In genomic region chr10:43943736-43944135, GRCm38 (mm10) we compare ENCODE assay signal across 15 mouse cellular contexts. TPM values are rescaled to one million over a fixed set of nuclear protein-coding genes. Genes with fewer than 3 reads are reported as not detected.
DNase-seq lines count a peak whose midpoint lies in the region; ATAC-seq and TF ChIP-seq lines count a peak whose summit lies in the region.
"Had no signal": no experiment of that assay in that cellular context is flagged by ENCODE, and none has a peak within 500 bp of the region (broad histone marks: within the 10 kb centered on the region; RNA-seq: fewer than 3 reads in every experiment).

No protein-coding gene starts in this region.

- DNase-seq in kidney, adult 2 months = peak; percentile 60
- no peak for DNase-seq in kidney, postnatal 10 days
- no peak for DNase-seq in midbrain, embryonic 11.5 days (ENCODE audit: low spot score, missing footprints)
- no peak for DNase-seq in midbrain, postnatal 0 days (ENCODE audit: low spot score)
- DNase-seq in embryonic facial prominence, embryonic 10.5 days (ENCODE audit: low spot score) = no peak
- DNase-seq: cerebellum, adult 11 months; forebrain, postnatal 0 days; gastrocnemius, postnatal 10 days; heart, postnatal 36 days; lung, adult 2 months; thymus, postnatal 36 days had no signal

- no peak overlapping the region for H3K9ac ChIP-seq in midbrain, embryonic 11.5 days (ENCODE audit: low read length)
- no peak overlapping the region for H3K9ac ChIP-seq in midbrain, embryonic 15.5 days
- no peak overlapping the region for H3K9ac ChIP-seq in midbrain, postnatal 0 days (replicated peaks; ENCODE audit: low read length, poor library complexity, severe bottlenecking)
- H3K9ac ChIP-seq in intestine, embryonic 16.5 days (ENCODE audit: low read depth, low read length) = no peak overlapping the region
- H3K9ac ChIP-seq: forebrain, postnatal 0 days; midbrain, embryonic 12.5 days had no signal

- no peaks in the 10 kb centered on the region for H3K36me3 ChIP-seq in kidney, adult 2 months (ENCODE audit: control insufficient read depth, insufficient read depth, low read length)
- H3K36me3 ChIP-seq in midbrain, embryonic 11.5 days (ENCODE audit: control insufficient read depth, insufficient read depth, low read length) = no peaks in the 10 kb centered on the region
- H3K36me3 ChIP-seq in midbrain, embryonic 15.5 days (replicated peaks) = no peaks in the 10 kb centered on the region
- H3K36me3 ChIP-seq in midbrain, postnatal 0 days (ENCODE audit: insufficient read depth, low read length) = peaks cover 2% of the 10 kb centered on the region; the same call in 1 of the 2 replicates
- H3K36me3 ChIP-seq in intestine, embryonic 16.5 days (ENCODE audit: control insufficient read depth, insufficient read depth, low read length) = no peaks in the 10 kb centered on the region
- peaks cover 32% of the 10 kb centered on the region for H3K36me3 ChIP-seq in embryonic facial prominence, embryonic 10.5 days (replicated peaks)
- H3K36me3 ChIP-seq: midbrain, embryonic 12.5 days had no signal

- TF ChIP-seq CTCF in kidney, adult 2 months (conservative IDR thresholded peaks at IDR 0.05; ENCODE audit: insufficient read depth, insufficient read length, low read depth, low read length) = no peak
- 0 out of 2 replicates have a peak, but pooled peaks have one; percentile 16 for TF ChIP-seq CTCF in midbrain, postnatal 0 days (IDR thresholded peaks at IDR 0.05)

- H3K4me2 ChIP-seq in midbrain, embryonic 11.5 days = no peak overlapping the region
- no peak overlapping the region for H3K4me2 ChIP-seq in midbrain, embryonic 15.5 days
- no peak overlapping the region for H3K4me2 ChIP-seq in midbrain, postnatal 0 days (ENCODE audit: low read depth, low read length, poor library complexity, severe bottlenecking)
- H3K4me2 ChIP-seq in intestine, embryonic 16.5 days (ENCODE audit: low read depth, low read length) = no peak overlapping the region
- H3K4me2 ChIP-seq: midbrain, embryonic 12.5 days had no signal

- no peak overlapping the region for H3K27ac ChIP-seq in kidney, adult 2 months (ENCODE audit: insufficient read depth, low read depth, low read length)
- no peak overlapping the region for H3K27ac ChIP-seq in midbrain, embryonic 11.5 days (ENCODE audit: low read depth, low read length)
- H3K27ac ChIP-seq in midbrain, embryonic 15.5 days = no peak overlapping the region
- H3K27ac ChIP-seq in midbrain, postnatal 0 days (ENCODE audit: low read depth, low read length) = no peak overlapping the region
- H3K27ac ChIP-seq in intestine, embryonic 16.5 days (ENCODE audit: low read length) = no peak overlapping the region
- H3K27ac ChIP-seq in embryonic facial prominence, embryonic 10.5 days (replicated peaks) = no peak overlapping the region
- H3K27ac ChIP-seq: midbrain, embryonic 12.5 days had no signal

- peaks cover 17% of the 10 kb centered on the region for H3K4me1 ChIP-seq in kidney, adult 2 months (ENCODE audit: control insufficient read depth, insufficient read depth, low read length)
- peaks cover 3% of the 10 kb centered on the region; the same call in 1 of the 2 replicates for H3K4me1 ChIP-seq in midbrain, embryonic 11.5 days (ENCODE audit: control insufficient read depth, insufficient read depth, low read length)
- H3K4me1 ChIP-seq in midbrain, embryonic 15.5 days = peaks cover 9% of the 10 kb centered on the region
- no peaks in the 10 kb centered on the region for H3K4me1 ChIP-seq in midbrain, postnatal 0 days (ENCODE audit: insufficient read depth, low read length)
- H3K4me1 ChIP-seq in intestine, embryonic 16.5 days (ENCODE audit: control insufficient read depth, insufficient read depth, low read length) = no peaks in the 10 kb centered on the region
- peaks cover 7% of the 10 kb centered on the region for H3K4me1 ChIP-seq in embryonic facial prominence, embryonic 10.5 days

- H3K4me3 ChIP-seq in kidney, adult 2 months (ENCODE audit: insufficient read depth, low read depth, low read length) = no peak overlapping the region
- no peak overlapping the region for H3K4me3 ChIP-seq in midbrain, embryonic 11.5 days (ENCODE audit: low read depth, low read length)
- no peak overlapping the region for H3K4me3 ChIP-seq in midbrain, embryonic 15.5 days
- no peak overlapping the region for H3K4me3 ChIP-seq in midbrain, postnatal 0 days (ENCODE audit: low read depth, low read length)
- H3K4me3 ChIP-seq in intestine, embryonic 16.5 days (ENCODE audit: low read length) = no peak overlapping the region
- H3K4me3 ChIP-seq in embryonic facial prominence, embryonic 10.5 days = no peak overlapping the region
- H3K4me3 ChIP-seq: midbrain, embryonic 12.5 days had no signal

- WGBS in kidney, adult 2 months = 46% methylated on average over 4 of the region's 4 CpGs
- WGBS in midbrain, embryonic 11.5 days = 32% methylated on average over 4 of the region's 4 CpGs
- 19% methylated on average over 4 of the region's 4 CpGs for WGBS in midbrain, embryonic 15.5 days
- 35% methylated on average over 4 of the region's 4 CpGs for WGBS in midbrain, postnatal 0 days
- WGBS in intestine, embryonic 16.5 days = 71% methylated on average over 4 of the region's 4 CpGs
- 81% methylated on average over 4 of the region's 4 CpGs for WGBS in embryonic facial prominence, embryonic 10.5 days

- no peak for TF ChIP-seq POLR2A in kidney, adult 2 months (IDR thresholded peaks at IDR 0.05; ENCODE audit: low read depth, low read length)

- H3K9me3 ChIP-seq in midbrain, embryonic 11.5 days (ENCODE audit: control insufficient read depth, low read length) = no peaks in the 10 kb centered on the region
- no peaks in the 10 kb centered on the region for H3K9me3 ChIP-seq in midbrain, embryonic 15.5 days
- H3K9me3 ChIP-seq in midbrain, postnatal 0 days (ENCODE audit: low read length) = no peaks in the 10 kb centered on the region
- H3K9me3 ChIP-seq in intestine, embryonic 16.5 days (ENCODE audit: control insufficient read depth, low read length) = no peaks in the 10 kb centered on the region
- H3K9me3 ChIP-seq in embryonic facial prominence, embryonic 10.5 days = no peaks in the 10 kb centered on the region
- H3K9me3 ChIP-seq: midbrain, embryonic 12.5 days had no signal

- no peaks in the 10 kb centered on the region for H3K27me3 ChIP-seq in kidney, adult 2 months (replicated peaks; ENCODE audit: control insufficient read depth, insufficient read depth, low read length)
- H3K27me3 ChIP-seq in midbrain, embryonic 11.5 days (ENCODE audit: control insufficient read depth, insufficient read depth, low read length) = no peaks in the 10 kb centered on the region
- H3K27me3 ChIP-seq in midbrain, embryonic 15.5 days (replicated peaks) = no peaks in the 10 kb centered on the region
- no peaks in the 10 kb centered on the region for H3K27me3 ChIP-seq in midbrain, postnatal 0 days (ENCODE audit: insufficient read depth, low read length)
- no peaks in the 10 kb centered on the region for H3K27me3 ChIP-seq in intestine, embryonic 16.5 days (replicated peaks; ENCODE audit: control insufficient read depth, insufficient read depth, low read length)
- H3K27me3 ChIP-seq in embryonic facial prominence, embryonic 10.5 days (replicated peaks; ENCODE audit: low read depth, poor library complexity, severe bottlenecking) = no peaks in the 10 kb centered on the region
- H3K27me3 ChIP-seq: midbrain, embryonic 12.5 days had no signal

- peak; percentile 54; the same call in 1 of the 2 replicates for ATAC-seq in midbrain, embryonic 11.5 days (ENCODE audit: low FRiP score)
- no peak for ATAC-seq in midbrain, embryonic 15.5 days (replicated peaks)
- ATAC-seq in common myeloid progenitor, adult 5-6 weeks (replicated peaks; ENCODE audit: low read depth, poor library complexity, severe bottlenecking) = peak; percentile 45
- ATAC-seq in midbrain, postnatal 0 days (ENCODE audit: low FRiP score) = no peak
- ATAC-seq in intestine, embryonic 16.5 days = no peak
- ATAC-seq: forebrain, postnatal 0 days had no signal

RNA-seq across cellular contexts. Expression of gene Rtn4ip1, which starts 42.1 kb away (rescaled TPM):
- 29.9 and 34.8 TPM in 2 replicates for polyA plus RNA-seq in kidney, adult 2 months (2012; rRNA removed)
- 18.8 and 20.1 TPM in 2 replicates for polyA plus RNA-seq in midbrain, embryonic 11.5 days (2014; fragmentation: Nextera tagmentation; extraction: Ambion mirVana)
- polyA plus RNA-seq in midbrain, embryonic 15.5 days (2015; fragmentation: Nextera tagmentation; extraction: Ambion mirVana) = 15.0 and 16.0 TPM in 2 replicates
- total RNA-seq in common myeloid progenitor, adult 5-6 weeks (2017) = 9.5 and 14.0 TPM in 2 replicates
- 3.7 and 6.2 TPM in 2 replicates for total RNA-seq in midbrain, postnatal 0 days (2014; rRNA removed)
- polyA plus RNA-seq in midbrain, postnatal 0 days (2015; fragmentation: Nextera tagmentation; extraction: Ambion mirVana) = 8.9 and 10.4 TPM in 2 replicates
- polyA plus RNA-seq in intestine, embryonic 16.5 days (2015; fragmentation: Nextera tagmentation; extraction: Ambion mirVana) = 18.6 and 19.4 TPM in 2 replicates
- 19.5 and 21.1 TPM in 2 replicates for polyA plus RNA-seq in embryonic facial prominence, embryonic 10.5 days (2016; fragmentation: Nextera tagmentation; extraction: Ambion mirVana)

RNA-seq across cellular contexts. Expression of gene Qrsl1, which starts 42.2 kb away (rescaled TPM):
- polyA plus RNA-seq in kidney, adult 2 months (2012; rRNA removed) = 15.1 and 17.2 TPM in 2 replicates
- polyA plus RNA-seq in midbrain, embryonic 11.5 days (2014; fragmentation: Nextera tagmentation; extraction: Ambion mirVana) = 26.0 and 30.0 TPM in 2 replicates
- 22.1 and 23.5 TPM in 2 replicates for polyA plus RNA-seq in midbrain, embryonic 15.5 days (2015; fragmentation: Nextera tagmentation; extraction: Ambion mirVana)
- 8.7 and 14.9 TPM in 2 replicates for total RNA-seq in common myeloid progenitor, adult 5-6 weeks (2017)
- 15.3 and 17.9 TPM in 2 replicates for total RNA-seq in midbrain, postnatal 0 days (2014; rRNA removed)
- 18.2 and 19.1 TPM in 2 replicates for polyA plus RNA-seq in midbrain, postnatal 0 days (2015; fragmentation: Nextera tagmentation; extraction: Ambion mirVana)
- polyA plus RNA-seq in intestine, embryonic 16.5 days (2015; fragmentation: Nextera tagmentation; extraction: Ambion mirVana) = 15.4 and 19.2 TPM in 2 replicates
- polyA plus RNA-seq in embryonic facial prominence, embryonic 10.5 days (2016; fragmentation: Nextera tagmentation; extraction: Ambion mirVana) = 28.1 and 30.5 TPM in 2 replicates

Comparison
In these comparisons a context has a peak if more than half of its experiments do, and no peak if none do; other contexts are left out.
1. ATAC-seq: peak in midbrain, embryonic 11.5 days (single experiment) and common myeloid progenitor, adult 5-6 weeks (single experiment); none in midbrain, embryonic 15.5 days (single experiment), midbrain, postnatal 0 days (single experiment) and intestine, embryonic 16.5 days (single experiment).